Mouse (Mus musculus) CH12.LX (cell line): ENCODE results near the gene Rpl11.

Experiments
- CHD1 ChIP-seq: IDR thresholded peaks from 2 replicates; pipeline ENCODE4 v1.6.1; 2012; ENCODE audit warnings: low read depth, low read length, improper control_type of control experiment, inconsistent platforms
- CTCF ChIP-seq, 2 experiments: IDR thresholded peaks in 1 of 2; conservative IDR thresholded peaks in 1 of 2; 2 replicates each; pipeline ENCODE4 v1.5.1; 2011 to 2012; ENCODE audit warnings: low read depth in 2 of 2, low read length in 2 of 2, improper control_type of control experiment in 1 of 2, inconsistent platforms in 1 of 2, mild to moderate bottlenecking in 1 of 2, moderate library complexity in 1 of 2
- GABPA ChIP-seq: IDR thresholded peaks from 2 replicates; pipeline ENCODE4 v1.6.1; 2012; ENCODE audit warnings: low read depth, low read length, improper control_type of control experiment, inconsistent platforms; ENCODE audit not compliant: insufficient replicate concordance
- MAFK ChIP-seq: IDR thresholded peaks from 2 replicates; pipeline ENCODE4 v1.6.1; 2011; ENCODE audit warnings: low read length, improper control_type of control experiment; ENCODE audit not compliant: insufficient replicate concordance
- MAX ChIP-seq: IDR thresholded peaks from 2 replicates; pipeline ENCODE4 v1.6.1; 2011; ENCODE audit warnings: low read length, improper control_type of control experiment
- MAZ ChIP-seq: IDR thresholded peaks from 2 replicates; pipeline ENCODE4 v1.6.1; 2012; ENCODE audit warnings: low read depth, mild to moderate bottlenecking, inconsistent platforms, low read length, improper control_type of control experiment, moderate library complexity
- MXI1 ChIP-seq: IDR thresholded peaks from 2 replicates; pipeline ENCODE4 v1.6.1; 2011; ENCODE audit warnings: mild to moderate bottlenecking, low read depth, low read length, improper control_type of control experiment
- POLR2A ChIP-seq: IDR thresholded peaks from 2 replicates; pipeline ENCODE4 v1.6.1; 2011; ENCODE audit warnings: low read depth, mild to moderate bottlenecking, improper control_type of control experiment, low read length
- ZKSCAN1 ChIP-seq: IDR thresholded peaks from 2 replicates; pipeline ENCODE4 v1.6.1; 2012; ENCODE audit warnings: low read depth, inconsistent platforms, low read length, improper control_type of control experiment, borderline replicate concordance

- no peak for TF ChIP-seq ZKSCAN1
- TF ChIP-seq GABPA, result no peak
- TF ChIP-seq MAFK, result no peak
- no peak for TF ChIP-seq MAZ
- TF ChIP-seq CHD1, result no peak
- TF ChIP-seq CTCF (conservative IDR thresholded peaks at IDR 0.05 in 1 of 2, IDR thresholded peaks at IDR 0.05 in 1 of 2; ENCODE audit: low read depth in 2 of 2, low read length in 2 of 2), result no peak
- TF ChIP-seq MXI1, result no peak
- no peak for TF ChIP-seq MAX
- TF ChIP-seq POLR2A, result no peak
Observed at GRCm38 (mm10) chr4:136069313-136069712, 16.1 kb upstream of the Rpl11 start.
